Mouse (Mus musculus): ENCODE data around the gene Larp1. TPM values are rescaled to one million over a fixed set of nuclear protein-coding genes. Genes with fewer than 3 reads are reported as not detected.
"Not testable (repeated sequence)": the region's sequence is repeated elsewhere in the genome, so short reads cannot be mapped to it uniquely, and the experiment has no call there.

Gene Larp1
- polyA plus RNA-seq, 1 experiment from 2014 or later: 14.9 TPM

GRCm38 (mm10) chr11:58094766-58095165 lies 85.9 kb downstream of the Larp1 start:
- H3K9me3 ChIP-seq (replicated peaks; ENCODE audit: control insufficient read depth, low read length): no peaks in the 10 kb centered on the region
- no peak overlapping the region for H3K4me3 ChIP-seq (ENCODE audit: low read depth, low read length)
- H3K4me1 ChIP-seq (ENCODE audit: control insufficient read depth, low read depth, low read length): no peaks in the 10 kb centered on the region; the same call in 1 of the 2 replicates
- no peak for ATAC-seq (ENCODE audit: low read depth)
- 63% methylated on average over 4 of the region's 4 CpGs for WGBS (ENCODE audit: insufficient replicate concordance)
- no peaks in the 10 kb centered on the region for H3K36me3 ChIP-seq (ENCODE audit: control insufficient read depth, insufficient read depth)
- H3K27me3 ChIP-seq (ENCODE audit: control insufficient read depth, insufficient read depth, low read depth, low read length): peaks cover 20% of the 10 kb centered on the region
- no peak overlapping the region for H3K27ac ChIP-seq (ENCODE audit: low read length)
- H3K9ac ChIP-seq (ENCODE audit: low read depth, low read length): no peak overlapping the region
- H3K4me2 ChIP-seq (ENCODE audit: low read depth, low read length): no peak overlapping the region

- Histone ChIP-seq H3K27ac (ENCODE audit: low read length) (no peak overlapping the region), H3K9me3 (replicated peaks; ENCODE audit: control insufficient read depth, low read length) (no peaks in the 10 kb centered on the region), H3K4me3 (ENCODE audit: low read depth, low read length) (no peak overlapping the region), H3K9ac (ENCODE audit: low read depth, low read length) (no peak overlapping the region), H3K27me3 (ENCODE audit: control insufficient read depth, insufficient read depth, low read depth, low read length) (peaks cover 20% of the 10 kb centered on the region), H3K4me1 (ENCODE audit: control insufficient read depth, low read depth, low read length) (no peaks in the 10 kb centered on the region; the same call in 1 of the 2 replicates), H3K36me3 (ENCODE audit: control insufficient read depth, insufficient read depth) (no peaks in the 10 kb centered on the region), H3K4me2 (ENCODE audit: low read depth, low read length) (no peak overlapping the region)
- peak; percentile 88 for ATAC-seq (ENCODE audit: low read depth)
- WGBS (ENCODE audit: insufficient replicate concordance): 60% methylated on average over 1 of the region's 1 CpGs
Measured at GRCm38 (mm10) chr11:58095561-58095960, 86.7 kb downstream of the Larp1 start.

DNA sequence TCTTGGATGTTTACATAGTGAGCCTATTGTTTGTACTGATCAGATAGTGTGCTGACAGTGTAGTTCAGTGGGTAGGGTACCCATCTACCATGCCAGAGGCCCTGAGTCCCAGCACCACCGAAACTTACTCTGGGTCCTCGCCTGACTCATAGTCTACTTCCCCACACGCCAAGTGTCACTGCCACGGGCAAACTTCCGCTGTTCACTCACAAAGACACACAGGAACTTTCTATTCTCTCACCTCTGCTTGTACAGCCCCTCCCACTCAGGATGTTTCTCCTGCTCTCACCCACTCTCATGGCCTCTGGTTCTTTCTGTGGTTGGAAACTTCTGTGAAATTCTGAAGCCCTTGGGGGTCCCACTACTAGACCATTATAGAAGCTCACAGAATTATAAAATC lies 87.3 kb downstream of the Larp1 start:
- 41% methylated on average over 5 of the region's 5 CpGs for WGBS (ENCODE audit: insufficient replicate concordance)
- no peaks in the 10 kb centered on the region for H3K36me3 ChIP-seq (ENCODE audit: control insufficient read depth, insufficient read depth)
- peaks cover 20% of the 10 kb centered on the region for H3K27me3 ChIP-seq (ENCODE audit: control insufficient read depth, insufficient read depth, low read depth, low read length)
- no peak overlapping the region for H3K4me2 ChIP-seq (ENCODE audit: low read depth, low read length)
- ATAC-seq (ENCODE audit: low read depth): no peak
- no peak overlapping the region for H3K27ac ChIP-seq (ENCODE audit: low read length)
- H3K4me1 ChIP-seq (ENCODE audit: control insufficient read depth, low read depth, low read length): no peaks in the 10 kb centered on the region; the same call in 1 of the 2 replicates
- no peak overlapping the region for H3K4me3 ChIP-seq (ENCODE audit: low read depth, low read length)
- no peaks in the 10 kb centered on the region for H3K9me3 ChIP-seq (replicated peaks; ENCODE audit: control insufficient read depth, low read length)
- no peak overlapping the region for H3K9ac ChIP-seq (ENCODE audit: low read depth, low read length)

- WGBS (ENCODE audit: insufficient replicate concordance): 47% methylated on average over 20 of the region's 20 CpGs
- no peak for ATAC-seq (ENCODE audit: low read depth)
- H3K4me3 ChIP-seq (ENCODE audit: low read depth, low read length): no peak overlapping the region
Measured at GRCm38 (mm10) chr11:58096821-58097620, 88.2 kb downstream of the Larp1 start.

DNA sequence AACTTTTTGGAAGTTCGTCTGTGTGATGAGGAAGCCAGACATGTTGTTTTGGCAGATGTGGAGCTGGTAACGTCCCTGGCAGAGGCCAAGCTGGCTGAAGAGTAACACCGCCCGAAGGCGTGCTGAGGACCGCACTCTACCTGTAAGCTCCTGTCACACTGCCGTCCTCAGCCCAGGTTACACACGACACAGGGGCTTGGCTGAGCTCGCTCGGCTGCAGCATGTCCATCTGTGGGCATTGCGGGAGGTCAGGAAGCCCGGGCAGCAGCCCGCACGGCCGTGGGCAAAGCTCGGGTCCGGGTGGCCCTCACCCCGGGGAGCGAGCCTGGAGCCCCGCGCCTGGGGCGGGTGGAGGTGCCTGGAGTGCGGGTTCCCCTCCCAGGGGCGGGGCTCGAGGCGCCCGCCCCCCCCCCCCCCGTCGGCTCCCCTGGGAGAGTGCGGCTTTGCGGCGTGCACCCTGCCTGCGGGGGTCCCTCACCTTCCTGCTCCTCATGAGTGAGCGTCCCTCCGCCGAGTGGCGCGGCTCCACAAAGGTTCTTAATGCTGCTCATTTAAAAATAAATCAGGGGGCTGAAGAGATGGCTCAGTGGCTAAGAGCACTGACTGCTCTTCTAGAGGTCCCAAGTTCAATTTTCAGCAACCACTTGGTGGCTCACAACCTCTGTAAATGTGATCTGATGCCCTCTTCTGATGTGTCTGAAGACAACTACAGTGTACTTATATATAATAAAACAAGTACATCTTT lies 88.9 kb downstream of the Larp1 start:
- H3K4me2 ChIP-seq (ENCODE audit: low read depth, low read length): peak overlapping the region; percentile 62
- H3K4me1 ChIP-seq (ENCODE audit: control insufficient read depth, low read depth, low read length): peaks cover 2% of the 10 kb centered on the region
- peaks cover 20% of the 10 kb centered on the region for H3K27me3 ChIP-seq (ENCODE audit: control insufficient read depth, insufficient read depth, low read depth, low read length)
- H3K9ac ChIP-seq (ENCODE audit: low read depth, low read length): 0 out of 2 replicates have a peak overlapping the region, but pooled peaks have one; percentile 17
- H3K36me3 ChIP-seq (ENCODE audit: control insufficient read depth, insufficient read depth): no peaks in the 10 kb centered on the region
- H3K27ac ChIP-seq (ENCODE audit: low read length): no peak overlapping the region
- 2% methylated on average over 30 of the region's 38 CpGs for WGBS (ENCODE audit: insufficient replicate concordance)
- no peak for ATAC-seq (ENCODE audit: low read depth)
- H3K4me3 ChIP-seq (ENCODE audit: low read depth, low read length): peak overlapping the region; percentile 38
- no peaks in the 10 kb centered on the region for H3K9me3 ChIP-seq (replicated peaks; ENCODE audit: control insufficient read depth, low read length)

More at GRCm38 (mm10) chr11:58096821-58097620, 88.2 kb downstream of the Larp1 start:
- no peaks in the 10 kb centered on the region; the same call in none of the 2 replicates for H3K4me1 ChIP-seq (ENCODE audit: control insufficient read depth, low read depth, low read length)
- H3K9ac ChIP-seq (ENCODE audit: low read depth, low read length): no peak overlapping the region
- H3K4me2 ChIP-seq (ENCODE audit: low read depth, low read length): peak overlapping the region; percentile 62
- no peaks in the 10 kb centered on the region for H3K9me3 ChIP-seq (replicated peaks; ENCODE audit: control insufficient read depth, low read length)
- no peak overlapping the region for H3K27ac ChIP-seq (ENCODE audit: low read length)
- no peaks in the 10 kb centered on the region for H3K36me3 ChIP-seq (ENCODE audit: control insufficient read depth, insufficient read depth)
- peaks cover 20% of the 10 kb centered on the region for H3K27me3 ChIP-seq (ENCODE audit: control insufficient read depth, insufficient read depth, low read depth, low read length)

DNA sequence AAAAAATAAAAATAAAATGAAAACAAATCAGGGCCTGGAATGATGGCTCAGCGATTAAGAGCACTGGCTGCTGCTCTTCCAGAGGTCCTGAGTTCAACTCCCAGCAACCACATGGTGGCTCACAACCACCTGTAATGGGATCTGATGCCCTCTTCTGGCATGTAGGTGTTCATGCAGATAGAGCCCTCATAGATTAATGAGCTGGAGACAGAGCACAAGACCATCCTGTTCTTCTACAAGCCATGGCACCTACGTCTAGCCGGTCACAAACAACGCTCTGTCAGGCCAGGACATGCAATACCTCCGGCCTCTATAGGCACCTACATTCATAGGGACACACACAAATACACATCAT lies 89.5 kb downstream of the Larp1 start:
- 53% methylated on average over 5 of the region's 5 CpGs for WGBS (ENCODE audit: insufficient replicate concordance)
- not testable (repeated sequence) for H3K4me1 ChIP-seq (ENCODE audit: control insufficient read depth, low read depth, low read length); H3K9me3 ChIP-seq (replicated peaks; ENCODE audit: control insufficient read depth, low read length); H3K9ac ChIP-seq (ENCODE audit: low read depth, low read length); ATAC-seq (ENCODE audit: low read depth); H3K4me2 ChIP-seq (ENCODE audit: low read depth, low read length); H3K4me3 ChIP-seq (ENCODE audit: low read depth, low read length); H3K36me3 ChIP-seq (ENCODE audit: control insufficient read depth, insufficient read depth); H3K27ac ChIP-seq (ENCODE audit: low read length)
- peaks cover 20% of the 10 kb centered on the region for H3K27me3 ChIP-seq (ENCODE audit: control insufficient read depth, insufficient read depth, low read depth, low read length)

DNA sequence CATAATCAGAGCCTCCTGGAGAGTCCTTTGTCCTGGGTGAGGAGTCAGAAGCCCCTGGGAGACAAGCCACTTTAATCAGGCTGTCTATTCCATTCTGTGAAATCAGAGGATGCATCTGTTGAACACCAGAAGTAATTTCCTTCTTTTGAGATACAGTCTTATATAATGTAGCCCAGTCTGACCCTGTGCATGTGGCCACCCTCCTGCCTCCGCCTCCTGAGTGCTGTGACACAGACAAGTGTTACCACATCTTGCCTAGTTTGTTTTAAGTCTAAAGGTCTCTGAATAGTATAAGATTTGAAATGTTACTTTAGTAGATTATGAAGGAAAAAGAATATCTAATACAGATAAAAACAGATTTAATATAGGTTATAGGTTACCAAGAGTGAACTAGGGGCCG lies 91.1 kb downstream of the Larp1 start:
- Histone ChIP-seq H3K9ac (ENCODE audit: low read depth, low read length) (no peak overlapping the region), H3K27me3 (ENCODE audit: control insufficient read depth, insufficient read depth, low read depth, low read length) (peaks cover 20% of the 10 kb centered on the region), H3K4me1 (ENCODE audit: control insufficient read depth, low read depth, low read length) (peaks cover 14% of the 10 kb centered on the region), H3K9me3 (replicated peaks; ENCODE audit: control insufficient read depth, low read length) (no peaks in the 10 kb centered on the region), H3K27ac (ENCODE audit: low read length) (no peak overlapping the region), H3K36me3 (ENCODE audit: control insufficient read depth, insufficient read depth) (no peaks in the 10 kb centered on the region), H3K4me2 (ENCODE audit: low read depth, low read length) (no peak overlapping the region), H3K4me3 (ENCODE audit: low read depth, low read length) (no peak overlapping the region)
- ATAC-seq (ENCODE audit: low read depth): no peak
- WGBS (ENCODE audit: insufficient replicate concordance): 81% methylated on average over 2 of the region's 2 CpGs

- H3K4me3 ChIP-seq (ENCODE audit: low read depth, low read length): no peak overlapping the region
- H3K36me3 ChIP-seq (ENCODE audit: control insufficient read depth, insufficient read depth): no peaks in the 10 kb centered on the region
- H3K27me3 ChIP-seq (ENCODE audit: control insufficient read depth, insufficient read depth, low read depth, low read length): peaks cover 20% of the 10 kb centered on the region
- no peak overlapping the region for H3K27ac ChIP-seq (ENCODE audit: low read length)
- no peaks in the 10 kb centered on the region for H3K9me3 ChIP-seq (replicated peaks; ENCODE audit: control insufficient read depth, low read length)
- peaks cover 19% of the 10 kb centered on the region for H3K4me1 ChIP-seq (ENCODE audit: control insufficient read depth, low read depth, low read length)
- no peak for ATAC-seq (ENCODE audit: low read depth)
- H3K9ac ChIP-seq (ENCODE audit: low read depth, low read length): no peak overlapping the region
- H3K4me2 ChIP-seq (ENCODE audit: low read depth, low read length): no peak overlapping the region
- WGBS (ENCODE audit: insufficient replicate concordance): 52% methylated on average over 4 of the region's 4 CpGs
Measured at GRCm38 (mm10) chr11:58101194-58101720, 92.4 kb downstream of the Larp1 start.

DNA sequence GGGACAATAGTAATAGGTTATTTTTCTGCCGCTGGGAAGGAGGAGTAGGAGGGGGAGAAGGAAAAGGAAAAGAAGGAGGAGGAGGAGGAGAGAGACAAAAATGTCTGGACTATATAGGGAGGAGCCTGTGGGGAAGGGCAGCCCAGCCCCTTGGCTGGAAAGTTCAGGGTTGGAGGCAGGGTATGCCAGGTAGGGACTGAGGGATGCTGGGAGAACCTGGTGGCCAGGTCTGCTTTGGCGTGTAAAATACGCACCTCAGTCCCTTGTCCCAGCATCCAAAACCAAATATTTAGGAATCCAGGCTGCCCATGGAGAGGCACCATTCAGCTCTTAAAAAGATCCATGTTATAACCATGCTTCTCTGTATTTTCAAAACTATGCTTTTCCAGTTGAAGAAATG lies 93.3 kb downstream of the Larp1 start:
- Histone ChIP-seq H3K27ac (ENCODE audit: low read length) (no peak overlapping the region), H3K36me3 (ENCODE audit: control insufficient read depth, insufficient read depth) (no peaks in the 10 kb centered on the region), H3K9me3 (replicated peaks; ENCODE audit: control insufficient read depth, low read length) (no peaks in the 10 kb centered on the region), H3K4me1 (ENCODE audit: control insufficient read depth, low read depth, low read length) (peaks cover 19% of the 10 kb centered on the region), H3K4me3 (ENCODE audit: low read depth, low read length) (no peak overlapping the region), H3K4me2 (ENCODE audit: low read depth, low read length) (no peak overlapping the region), H3K27me3 (ENCODE audit: control insufficient read depth, insufficient read depth, low read depth, low read length) (peaks cover 12% of the 10 kb centered on the region), H3K9ac (ENCODE audit: low read depth, low read length) (no peak overlapping the region)
- ATAC-seq (ENCODE audit: low read depth): no peak
- 69% methylated on average over 3 of the region's 3 CpGs for WGBS (ENCODE audit: insufficient replicate concordance)

All from liver, embryonic 16.5 days (tissue).